In genomic region chr17:71317571-71317970, GRCm38 (mm10) we compare ENCODE assay signal across 16 mouse cellular contexts.
"Had no signal": no experiment of that assay in that cellular context is flagged by ENCODE, and none has a peak within 500 bp of the region (broad histone marks: within the 10 kb centered on the region; RNA-seq: fewer than 3 reads in every experiment).

No protein-coding gene starts in this region.

- DNase-seq: lung, adult 2 months; lung, postnatal 14 days; lung, postnatal 36 days; midbrain, embryonic 14.5 days; right cerebral cortex, postnatal 14 days; thymus, adult 2 months; thymus, postnatal 25 days; thymus, postnatal 4 days had no signal

- H3K27ac ChIP-seq: lung, embryonic 15.5 days; macrophage; midbrain, embryonic 12.5 days; neural tube, embryonic 12.5 days; stomach, embryonic 15.5 days; stomach, postnatal 0 days had no signal

- H3K27me3 ChIP-seq: neural tube, embryonic 12.5 days; stomach, embryonic 15.5 days had no signal

- H3K9ac ChIP-seq: lung, embryonic 15.5 days; midbrain, embryonic 12.5 days; neural tube, embryonic 12.5 days; stomach, embryonic 15.5 days had no signal

- H3K36me3 ChIP-seq: lung, embryonic 15.5 days; midbrain, embryonic 12.5 days; neural tube, embryonic 12.5 days; stomach, embryonic 15.5 days had no signal

- ATAC-seq: lung, postnatal 0 days had no signal

- H3K9me3 ChIP-seq: lung, embryonic 15.5 days; midbrain, embryonic 12.5 days; neural tube, embryonic 12.5 days; stomach, embryonic 15.5 days had no signal

- H3K4me3 ChIP-seq: lung, embryonic 15.5 days; megakaryocyte, embryonic 14.5 days; midbrain, embryonic 12.5 days; neural tube, embryonic 12.5 days; stomach, embryonic 15.5 days had no signal

- H3K4me2 ChIP-seq: lung, embryonic 15.5 days; midbrain, embryonic 12.5 days; neural tube, embryonic 12.5 days; stomach, embryonic 15.5 days had no signal

- H3K4me1 ChIP-seq: lung, embryonic 15.5 days; midbrain, embryonic 12.5 days; neural tube, embryonic 12.5 days; stomach, embryonic 15.5 days had no signal
